Mouse (Mus musculus) gastrocnemius, adult 18-20 months (tissue): Measurements from ENCODE around the gene Kcnh2. TPM values are rescaled to one million over a fixed set of nuclear protein-coding genes. Genes with fewer than 3 reads are reported as not detected.
"Not testable (repeated sequence)": the region's sequence is repeated elsewhere in the genome, so short reads cannot be mapped to it uniquely, and the experiment has no call there.

ENCODE experiments used
- DNase-seq: peaks from one replicate; pipeline ENCODE4 v3.0.0; 2021; ENCODE audit warnings: low spot score
- long read RNA-seq, 2 experiments: library from polyadenylated mRNA; stranded (forward); transcript quantifications; one replicate each; pipeline ENCODE4 v2.0.0; 2021
- total RNA-seq, 2 experiments: library from RNA; stranded (reverse); gene quantifications; 2 replicates each; pipeline ENCODE4 v1.2.3; 2021

The Kcnh2 gene
- 1 to 10 TPM; 1.1 to 1.5 TPM for total RNA-seq
- long read RNA-seq, experiment 1, partial matches to known transcripts, result 0 of 2 reads
- long read RNA-seq, experiment 1, other reads (novel, unspliced or antisense), result 1 of 2 reads
- long read RNA-seq, experiment 2, partial matches to known transcripts, result 0 of 2 reads
- long read RNA-seq, experiment 2, other reads (novel, unspliced or antisense), result 1 of 2 reads

- DNase-seq, result no peak
These were observed at the start of gene Kcnh2 for GRCm38 (mm10) chr5:24351278-24351677. TSS of gene Kcnh2 (minus strand) at chr5:24351604.

- no peak for DNase-seq
These were observed 49.0 kb upstream of the Kcnh2 start for GRCm38 (mm10) chr5:24400362-24400761.

DNA sequence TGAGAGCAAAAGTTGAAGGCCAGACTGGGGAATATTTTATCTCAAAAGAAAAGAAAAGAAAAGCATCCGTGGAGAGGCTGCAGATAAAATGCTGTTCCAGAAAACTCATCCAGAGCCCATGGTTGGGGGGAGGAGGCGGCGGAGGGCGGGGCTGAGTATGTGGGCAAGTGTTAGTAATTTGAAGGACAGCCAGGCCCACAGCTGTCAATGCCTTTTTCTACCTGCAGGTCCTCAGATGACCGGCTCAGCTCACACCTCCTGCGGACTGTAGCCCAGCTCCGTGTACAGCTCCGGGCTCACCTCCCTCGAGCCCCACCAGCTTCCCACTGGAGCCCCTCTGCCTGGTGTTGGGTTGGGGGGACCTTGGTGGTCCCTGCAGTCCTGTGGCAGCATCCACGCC is 48.3 kb upstream of the Kcnh2 start:
- DNase-seq, result no peak

DNA sequence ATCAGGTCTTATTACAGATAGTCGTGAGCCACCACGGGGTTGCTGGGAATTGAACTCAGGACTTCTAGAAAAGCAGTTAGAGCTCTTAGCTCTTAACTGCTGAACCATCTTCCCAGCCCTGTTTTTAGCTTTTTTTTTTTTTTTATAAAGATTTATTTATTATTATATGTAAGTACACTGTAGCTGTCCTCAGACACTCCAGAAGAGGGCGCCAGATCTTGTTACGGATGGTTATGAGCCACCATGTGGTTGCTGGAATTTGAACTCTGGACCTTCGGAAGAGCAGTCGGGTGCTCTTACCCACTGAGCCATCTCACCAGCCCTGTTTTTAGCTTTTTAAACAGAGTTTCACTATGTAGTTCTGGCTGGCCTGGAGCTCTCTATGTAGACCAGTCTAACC is 44.9 kb upstream of the Kcnh2 start:
- DNase-seq, result not testable (repeated sequence)

- peak; percentile 98 for DNase-seq
These were observed 42.9 kb upstream of the Kcnh2 start for GRCm38 (mm10) chr5:24394165-24394894.

DNA sequence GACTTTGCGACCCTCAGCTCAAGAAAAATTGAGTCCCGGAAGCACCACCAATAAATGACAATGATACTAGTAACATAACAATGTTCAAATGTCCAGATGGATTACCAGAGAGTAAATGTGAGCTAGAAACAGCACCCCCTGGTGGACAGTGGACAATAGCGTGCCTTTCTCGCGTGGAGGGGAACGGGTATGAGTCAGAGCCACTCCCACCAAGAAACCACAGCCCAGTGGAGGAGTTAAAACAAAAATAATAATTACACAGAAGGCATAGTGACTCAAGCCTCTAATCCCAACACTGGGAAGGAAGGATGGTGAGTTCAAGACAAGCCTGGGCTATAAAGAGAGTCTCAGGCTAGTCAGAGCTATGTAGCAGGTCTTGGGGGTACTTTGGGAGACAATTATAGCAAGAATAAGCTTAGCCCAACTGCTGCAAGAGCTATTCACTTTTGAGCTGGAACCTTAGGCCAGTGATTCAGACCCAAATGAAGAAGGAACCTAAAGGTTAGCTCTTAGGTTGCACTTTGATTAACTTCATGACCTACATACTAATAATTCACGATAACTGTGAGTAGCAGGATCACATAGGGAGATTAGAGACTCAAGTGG is 42.1 kb upstream of the Kcnh2 start, which contains the start of gene Abcb8:
Abcb8 (plus strand) TSS at position 272 of the 606 bp plus-strand sequence.
- DNase-seq, result peak; percentile 79

- DNase-seq, result no peak
These were observed 41.3 kb upstream of the Kcnh2 start for GRCm38 (mm10) chr5:24392724-24393123.

GRCm38 (mm10) chr5:24391864-24392263 is 40.5 kb upstream of the Kcnh2 start, which contains the start of gene Atg9b:
TSS of gene Atg9b (minus strand) at chr5:24392143.
- no peak for DNase-seq

GRCm38 (mm10) chr5:24389658-24390020 is 38.2 kb upstream of the Kcnh2 start:
- DNase-seq, result no peak

GRCm38 (mm10) chr5:24389011-24389657 is 37.7 kb upstream of the Kcnh2 start:
- no peak for DNase-seq

DNA sequence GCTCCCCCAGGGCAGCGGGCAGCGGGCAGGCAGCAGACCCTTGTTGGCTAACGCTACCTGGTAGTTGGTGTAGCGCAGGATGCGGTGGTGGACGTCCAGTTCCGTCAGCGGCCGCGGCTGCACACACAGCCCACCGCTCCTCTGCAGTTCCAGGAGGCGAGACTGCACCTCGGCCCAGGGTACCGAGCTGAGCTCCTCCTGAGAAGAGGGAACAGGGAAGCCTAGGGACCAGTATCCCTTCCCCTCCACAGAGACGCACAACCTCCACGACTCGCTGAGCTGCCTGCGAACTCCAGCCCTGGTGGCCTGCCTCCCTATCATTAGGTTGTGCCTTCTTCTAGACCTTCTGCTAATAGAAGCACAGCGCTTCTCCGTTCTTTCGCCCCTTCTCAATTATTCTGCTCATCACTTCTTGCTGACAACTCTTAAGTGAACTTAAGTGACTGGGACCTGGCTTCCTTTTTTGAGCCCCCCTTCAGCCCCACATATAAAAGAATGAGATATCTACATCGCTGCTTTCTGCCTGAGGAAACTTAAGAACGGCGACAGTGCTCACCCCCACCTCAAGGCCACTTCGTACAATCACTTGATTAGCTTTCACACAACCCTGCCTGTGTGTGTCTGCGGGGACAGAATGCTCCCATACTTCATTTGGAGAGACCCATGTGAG is 37.0 kb upstream of the Kcnh2 start:
- DNase-seq, result no peak

DNA sequence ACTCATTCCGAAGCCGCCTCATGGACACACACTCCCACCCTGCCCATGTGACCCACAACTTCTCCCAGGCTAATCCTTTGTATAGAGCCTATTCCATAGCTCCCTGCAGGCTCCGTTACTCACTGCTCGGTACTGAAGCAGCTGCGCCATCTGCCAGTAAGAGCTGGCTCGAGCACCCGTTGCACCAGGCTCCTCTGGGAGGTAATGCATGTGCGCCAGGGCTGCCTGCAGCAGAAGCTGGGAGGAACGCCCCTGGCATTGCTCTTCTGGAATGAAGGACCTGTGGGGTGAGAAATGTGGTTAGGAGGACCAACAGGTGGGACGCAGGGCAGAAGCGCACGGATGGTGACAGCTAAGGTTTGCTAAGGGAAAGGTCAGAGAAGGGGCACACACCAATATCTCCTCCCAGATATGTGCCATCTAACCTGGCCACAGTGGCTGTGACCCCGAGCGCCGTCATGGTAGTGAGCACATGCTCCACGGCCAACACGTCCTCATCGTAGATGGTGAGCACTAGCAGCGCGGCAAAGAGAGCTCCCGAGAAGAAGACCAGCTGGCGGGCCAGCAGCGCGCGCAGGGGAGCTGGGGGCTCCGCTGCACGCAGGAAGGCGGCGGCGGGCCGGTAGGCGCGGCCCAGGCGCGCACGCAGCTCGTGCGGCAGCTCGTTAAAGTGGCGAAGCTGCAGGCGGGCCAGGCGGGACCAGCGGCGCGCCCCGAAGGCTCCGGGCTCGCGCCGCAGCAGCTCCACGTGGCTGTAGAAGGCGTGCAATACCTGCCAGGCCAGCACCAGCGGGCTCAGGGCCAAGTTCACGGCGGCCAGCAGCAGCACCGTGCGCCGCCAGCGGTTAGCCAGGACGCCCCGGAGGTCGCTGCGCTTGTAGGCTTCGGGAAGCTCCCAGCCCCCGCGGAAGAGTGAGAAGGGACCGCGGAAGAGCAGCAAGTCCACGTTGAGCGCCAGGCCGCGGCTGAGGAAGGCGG is 36.1 kb upstream of the Kcnh2 start:
- peak; percentile 49 for DNase-seq

- DNase-seq, result no peak
These were observed 34.6 kb upstream of the Kcnh2 start for GRCm38 (mm10) chr5:24385887-24386550.

DNA sequence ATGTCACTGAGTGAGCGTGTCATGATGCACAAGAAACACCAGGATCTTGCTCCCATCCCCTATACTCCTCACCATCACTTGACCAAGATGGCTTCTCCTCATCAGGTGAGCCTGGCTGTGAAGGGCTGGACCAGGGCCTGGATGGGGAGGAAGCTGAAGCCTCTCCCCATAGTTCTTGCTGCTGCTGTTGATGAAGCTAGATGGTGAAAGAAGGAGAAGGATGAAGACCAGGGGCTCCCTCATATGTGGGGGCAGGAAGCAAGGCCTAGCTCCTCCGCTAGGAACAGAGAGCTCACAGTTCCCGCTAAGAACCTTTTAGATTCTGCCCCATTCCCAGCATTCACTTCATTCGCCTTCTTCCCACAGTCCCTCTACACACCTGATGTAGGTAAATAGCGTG is 34.0 kb upstream of the Kcnh2 start:
- DNase-seq, result no peak

DNA sequence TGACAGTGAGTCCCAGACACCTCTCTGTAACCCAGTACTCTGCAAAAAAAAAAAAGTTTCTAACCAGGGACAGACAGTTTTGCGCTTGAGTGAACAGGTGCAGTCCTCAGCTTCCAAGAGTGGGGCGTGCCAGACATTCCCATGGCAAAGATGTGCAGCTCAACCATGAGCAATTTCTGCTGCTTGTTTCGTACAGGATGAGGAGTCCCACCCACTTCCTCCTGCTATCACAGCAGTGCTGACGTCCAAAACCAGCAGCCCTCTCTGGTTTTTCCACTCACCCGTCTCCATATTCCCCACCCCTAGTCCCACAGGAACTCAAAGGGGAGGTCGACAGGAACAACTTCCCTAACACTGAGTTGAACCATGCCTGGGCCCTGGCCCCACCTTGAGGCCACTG is 33.0 kb upstream of the Kcnh2 start:
- peak; percentile 30 for DNase-seq

GRCm38 (mm10) chr5:24383026-24383859 is 31.8 kb upstream of the Kcnh2 start:
- peak; percentile 89 for DNase-seq

DNA sequence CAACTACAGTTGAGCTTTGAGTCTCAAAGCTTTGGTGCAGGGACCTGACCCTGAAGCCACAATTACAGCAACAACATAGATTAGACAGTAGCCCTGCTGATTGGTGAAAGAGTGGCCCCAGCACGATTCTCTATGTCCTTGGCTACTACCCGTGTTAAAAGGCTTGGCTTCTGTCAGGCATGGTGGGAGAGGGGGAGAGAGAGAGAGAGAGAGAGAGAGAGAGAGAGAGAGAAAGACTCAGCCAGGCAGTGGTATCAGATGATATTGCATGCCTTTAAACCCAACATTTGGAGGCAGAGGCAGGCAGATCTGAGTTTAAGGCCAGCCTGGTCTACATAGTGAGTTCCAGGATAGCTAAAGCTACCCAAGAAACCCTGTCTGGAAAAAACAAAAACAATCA is 30.6 kb upstream of the Kcnh2 start:
- DNase-seq, result no peak

DNA sequence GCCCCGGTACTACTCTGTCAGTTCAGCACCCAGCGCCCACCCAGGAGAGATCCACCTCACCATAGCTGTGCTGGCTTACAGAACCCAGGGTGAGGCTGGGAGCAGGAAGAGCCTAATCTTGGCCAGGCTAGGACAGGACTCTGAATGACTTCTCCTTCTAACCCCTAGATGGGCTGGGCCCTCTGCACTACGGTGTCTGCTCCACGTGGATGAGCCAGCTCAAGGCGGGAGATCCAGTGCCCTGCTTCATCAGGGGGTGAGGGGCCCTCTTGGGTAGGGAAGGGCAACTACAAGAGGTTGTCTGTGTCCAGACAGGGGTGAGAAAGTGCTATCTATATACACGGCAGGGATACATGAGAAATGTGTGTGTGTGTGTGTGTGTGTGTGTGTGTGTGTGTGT is 30.1 kb upstream of the Kcnh2 start:
- no peak for DNase-seq

DNA sequence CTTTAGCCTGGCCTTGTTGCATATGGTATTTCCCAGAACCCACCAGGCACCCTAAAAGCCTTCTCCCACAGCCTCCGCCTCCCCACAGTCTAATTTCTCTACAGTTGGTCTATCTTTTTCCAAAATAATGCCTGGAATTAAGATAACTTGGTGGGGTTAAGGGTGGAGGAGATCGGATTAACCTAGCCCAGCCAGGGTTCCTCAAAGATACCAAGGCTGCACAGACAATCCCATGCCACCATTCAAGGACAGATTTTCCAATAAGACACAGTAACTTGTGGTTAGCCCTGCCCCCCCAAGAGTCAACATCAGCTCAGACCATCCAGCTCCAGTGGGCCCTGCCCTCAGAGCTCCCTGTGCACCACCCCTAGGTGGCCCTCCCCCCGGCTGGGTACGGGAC is 29.1 kb upstream of the Kcnh2 start:
- DNase-seq, result no peak
